Mouse (Mus musculus) left cerebral cortex, postnatal 14 days (tissue): ENCODE results near the gene Ctbs. TPM values are rescaled to one million over a fixed set of nuclear protein-coding genes. Genes with fewer than 3 reads are reported as not detected.
"Not testable (repeated sequence)": the region's sequence is repeated elsewhere in the genome, so short reads cannot be mapped to it uniquely, and the experiment has no call there.

Experiments
- DNase-seq, 2 experiments: peaks; one replicate each; pipeline ENCODE4 v3.0.0; 2021 to 2022; ENCODE audit warnings: low spot score in 2 of 2, mixed read lengths in 1 of 2
- intact Hi-C: fragments of 180-260 bp; cut with DNase I; formaldehyde crosslinking; loops from one replicate; pipeline ENCODE4 v1.15.1; 2025
- total RNA-seq, 2 experiments: library from RNA; stranded (reverse); gene quantifications; 2 replicates each; pipeline ENCODE4 v1.2.3; 2021

Gene Ctbs
- total RNA-seq, 2 experiments from 2014 or later: 6.3 to 7.2 TPM

- no peak for DNase-seq
- intact Hi-C loops: loop anchor here (10.0 kb wide), 1 partner anchor 319 kb away; no protein-coding TSS in a partner anchor
Measured at GRCm38 (mm10) chr3:146425902-146426301, 23.7 kb upstream of the Ctbs start.

GRCm38 (mm10) chr3:146426489-146426888 lies 23.1 kb upstream of the Ctbs start:
- intact Hi-C loops: loop anchor here (10.0 kb wide), 1 partner anchor 318 kb away; no protein-coding TSS in a partner anchor
- DNase-seq: no peak

GRCm38 (mm10) chr3:146433063-146433462 lies 16.5 kb upstream of the Ctbs start:
- intact Hi-C loops: loop anchor here (5.0 kb wide), 1 partner anchor 86 kb away; no protein-coding TSS in a partner anchor
- DNase-seq: not testable (repeated sequence)

GRCm38 (mm10) chr3:146433681-146434350 lies 15.8 kb upstream of the Ctbs start:
- intact Hi-C loops: loop anchor here (5.0 kb wide), 1 partner anchor 87 kb away; no protein-coding TSS in a partner anchor

GRCm38 (mm10) chr3:146434686-146435085 lies 14.9 kb upstream of the Ctbs start:
- DNase-seq: no peak
- intact Hi-C loops: loop anchor here (5.0 kb wide), 1 partner anchor 87 kb away; no protein-coding TSS in a partner anchor

More at GRCm38 (mm10) chr3:146433681-146434350, 15.8 kb upstream of the Ctbs start:
- DNase-seq: no peak

- intact Hi-C loops: no loop called here
- DNase-seq: no peak
Measured at GRCm38 (mm10) chr3:146435533-146435932, 14.1 kb upstream of the Ctbs start.

GRCm38 (mm10) chr3:146436114-146436513 lies 13.5 kb upstream of the Ctbs start:
- intact Hi-C loops: no loop called here

GRCm38 (mm10) chr3:146440011-146440410 lies 9.6 kb upstream of the Ctbs start:
- intact Hi-C loops: no loop called here
- no peak for DNase-seq

More at GRCm38 (mm10) chr3:146436114-146436513, 13.5 kb upstream of the Ctbs start:
- no peak for DNase-seq

GRCm38 (mm10) chr3:146440422-146440821 lies 9.2 kb upstream of the Ctbs start:
- DNase-seq: no peak
- intact Hi-C loops: no loop called here

- intact Hi-C loops: no loop called here
- DNase-seq: no peak
Measured at GRCm38 (mm10) chr3:146442484-146442883, 7.1 kb upstream of the Ctbs start.

- no peak for DNase-seq
- intact Hi-C loops: no loop called here
Measured at GRCm38 (mm10) chr3:146442936-146443335, 6.7 kb upstream of the Ctbs start.

- DNase-seq: no peak
- intact Hi-C loops: no loop called here
Measured at GRCm38 (mm10) chr3:146443380-146443779, 6.2 kb upstream of the Ctbs start.

GRCm38 (mm10) chr3:146444880-146445279 lies 4.7 kb upstream of the Ctbs start:
- intact Hi-C loops: no loop called here
- no peak for DNase-seq

GRCm38 (mm10) chr3:146447156-146447555 lies 2.4 kb upstream of the Ctbs start:
- no peak for DNase-seq
- intact Hi-C loops: no loop called here

GRCm38 (mm10) chr3:146447598-146447997 lies 2.0 kb upstream of the Ctbs start:
- no peak for DNase-seq
- intact Hi-C loops: no loop called here

GRCm38 (mm10) chr3:146448372-146448771 lies 1.2 kb upstream of the Ctbs start:
- intact Hi-C loops: no loop called here
- no peak for DNase-seq

GRCm38 (mm10) chr3:146448969-146449368 lies 626 bp upstream of the Ctbs start:
- intact Hi-C loops: no loop called here
- no peak for DNase-seq

GRCm38 (mm10) chr3:146450371-146450841 lies 811 bp downstream of the Ctbs start:
- intact Hi-C loops: no loop called here
- DNase-seq: peak; percentile 91 to 92

GRCm38 (mm10) chr3:146451375-146451774 lies 1.8 kb downstream of the Ctbs start:
- intact Hi-C loops: no loop called here
- no peak for DNase-seq

- intact Hi-C loops: no loop called here
- no peak for DNase-seq
Measured at GRCm38 (mm10) chr3:146462939-146463338, 13.3 kb downstream of the Ctbs start.

- intact Hi-C loops: no loop called here
- no peak for DNase-seq
Measured at GRCm38 (mm10) chr3:146469226-146469625, 19.6 kb downstream of the Ctbs start.
